Mouse (Mus musculus): ENCODE results near the gene Nrxn1.

DNA sequence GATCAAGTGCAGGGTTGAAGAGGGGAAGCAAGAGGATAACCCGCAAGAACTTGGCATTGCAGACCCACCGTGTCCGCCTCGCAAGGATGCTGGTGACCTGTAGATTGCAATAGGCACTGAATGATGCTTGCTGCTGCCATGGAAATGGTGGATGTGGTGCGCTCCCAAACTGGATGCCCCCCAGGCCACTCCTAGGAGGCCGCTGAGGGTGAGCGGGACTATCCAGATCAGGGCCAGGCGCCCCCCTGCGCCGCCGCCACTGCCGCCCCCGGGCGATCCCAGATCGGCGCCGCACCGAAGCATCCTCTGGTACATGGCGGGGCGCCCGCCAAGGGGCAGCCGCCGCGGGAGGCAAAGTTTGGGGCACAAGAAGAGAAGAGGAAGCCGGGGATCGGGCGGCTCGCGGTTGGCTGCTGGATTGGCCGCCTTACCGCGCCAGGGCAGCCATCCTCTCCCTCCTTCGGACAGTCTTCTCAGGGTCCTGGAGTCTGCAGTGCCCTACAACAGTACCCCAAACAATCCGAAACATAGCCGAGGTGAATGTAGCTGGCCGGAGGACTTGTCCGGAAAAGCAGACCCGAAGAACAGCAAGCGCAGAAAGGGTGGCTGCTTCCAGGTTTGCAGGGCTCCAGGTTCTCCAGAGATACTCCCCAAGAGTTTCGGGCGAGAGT lies 638.0 kb downstream of the Nrxn1 start:
- TF ChIP-seq TAL1 (IDR thresholded peaks at IDR 0.05; ENCODE audit: low read length) (no peak), GATA1 (IDR thresholded peaks at IDR 0.05; ENCODE audit: low read length) (no peak)

Measured in erythroblast, embryonic 14.5 days (primary cell).